Comparison of ENCODE assay signal across 8 mouse cellular contexts in the genomic region with DNA sequence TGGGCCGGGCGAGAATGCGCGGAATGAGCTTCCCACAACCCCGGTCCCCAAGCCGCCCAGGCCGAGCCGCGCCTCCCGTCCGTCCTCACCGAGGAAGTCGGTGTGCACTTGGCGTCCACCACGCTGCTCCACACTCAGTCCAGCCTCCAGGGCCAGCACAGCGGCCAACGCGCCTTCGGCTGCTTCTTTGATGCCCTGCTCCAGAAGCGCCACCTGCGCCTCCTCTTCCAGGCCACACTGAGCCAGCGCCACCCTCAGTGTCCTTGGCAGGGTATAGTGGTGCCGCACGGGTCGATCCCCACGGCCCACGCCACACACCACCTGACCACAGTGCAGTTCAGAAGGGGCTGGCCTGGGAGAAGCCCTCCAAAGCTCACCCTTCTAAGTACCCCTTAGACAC. TPM values are rescaled to one million over a fixed set of nuclear protein-coding genes. Genes with fewer than 3 reads are reported as not detected.
DNase-seq lines count a peak whose midpoint lies in the region; ATAC-seq and TF ChIP-seq lines count a peak whose summit lies in the region.

No protein-coding gene starts in this region.

- DNase-seq in gastrocnemius, adult 8-10 months (ENCODE audit: low spot score in 2 of 2): peak; percentile 34 to 59
- DNase-seq in gastrocnemius, postnatal 10 days: no peak
- DNase-seq in limb, embryonic 14.5 days (ENCODE audit: low spot score): no peak
- DNase-seq in ovary, postnatal 36 days (ENCODE audit: low spot score): no peak
- no peak for DNase-seq in kidney, postnatal 10 days

- H3K4me2 ChIP-seq in limb, embryonic 14.5 days (replicated peaks; ENCODE audit: low read depth, low read length, severe bottlenecking): peak overlapping the region; percentile 94
- H3K4me2 ChIP-seq in stomach, embryonic 16.5 days (ENCODE audit: low read depth, low read length): peak overlapping the region; percentile 97

- H3K4me1 ChIP-seq in embryonic fibroblast, embryonic 13.5 days (ENCODE audit: control insufficient read depth, insufficient read depth, low read length): peaks cover 2% of the 10 kb centered on the region; the same call in 1 of the 2 replicates
- peaks cover 13% of the 10 kb centered on the region for H3K4me1 ChIP-seq in limb, embryonic 14.5 days (ENCODE audit: control insufficient read depth, insufficient read depth, low read length)
- peaks cover 12% of the 10 kb centered on the region; the same call in 1 of the 2 replicates for H3K4me1 ChIP-seq in stomach, embryonic 16.5 days (ENCODE audit: control insufficient read depth, insufficient read depth, low read length)

- peak overlapping the region; percentile 86 for H3K9ac ChIP-seq in limb, embryonic 14.5 days (ENCODE audit: low read depth, low read length, severe bottlenecking)
- H3K9ac ChIP-seq in stomach, embryonic 16.5 days (ENCODE audit: low read length): peak overlapping the region; percentile 90

- H3K4me3 ChIP-seq in embryonic fibroblast, embryonic 13.5 days (ENCODE audit: insufficient read depth, low read length): peak overlapping the region; percentile 3
- H3K4me3 ChIP-seq in limb, embryonic 14.5 days (replicated peaks; ENCODE audit: low read length): peak overlapping the region; percentile 50
- H3K4me3 ChIP-seq in stomach, embryonic 16.5 days (replicated peaks; ENCODE audit: low read length): peak overlapping the region; percentile 53

- H3K36me3 ChIP-seq in limb, embryonic 14.5 days (ENCODE audit: control insufficient read depth, insufficient read depth, low read length): no peaks in the 10 kb centered on the region
- no peaks in the 10 kb centered on the region for H3K36me3 ChIP-seq in stomach, embryonic 16.5 days (ENCODE audit: control insufficient read depth, insufficient read depth, low read length)

- WGBS in limb, embryonic 14.5 days: 12% methylated on average over 24 of the region's 27 CpGs
- 6% methylated on average over 27 of the region's 27 CpGs for WGBS in stomach, embryonic 16.5 days

- no peak for TF ChIP-seq POLR2A in embryonic fibroblast, embryonic 13.5 days (IDR thresholded peaks at IDR 0.05; ENCODE audit: low read depth, low read length)
- TF ChIP-seq POLR2A in limb, embryonic 14.5 days (IDR thresholded peaks at IDR 0.05; ENCODE audit: borderline replicate concordance, extremely low read depth, insufficient read depth, insufficient read length): no peak

- no peak for TF ChIP-seq CTCF in embryonic fibroblast, embryonic 13.5 days (IDR thresholded peaks at IDR 0.05; ENCODE audit: borderline replicate concordance, insufficient read depth, low read length)

- peak; percentile 15 for ATAC-seq in CD4-positive, CD25-positive, alpha-beta regulatory T cell, adult 4 months
- peak; percentile 42 for ATAC-seq in limb, embryonic 14.5 days (ENCODE audit: low FRiP score, low read depth)
- ATAC-seq in stomach, embryonic 16.5 days (ENCODE audit: insufficient read depth, low FRiP score): no peak; the same call in 1 of the 2 replicates

- H3K9me3 ChIP-seq in limb, embryonic 14.5 days (ENCODE audit: control insufficient read depth, low read length): no peaks in the 10 kb centered on the region
- no peaks in the 10 kb centered on the region for H3K9me3 ChIP-seq in stomach, embryonic 16.5 days (replicated peaks; ENCODE audit: control insufficient read depth, low read length)

- H3K27me3 ChIP-seq in limb, embryonic 14.5 days (ENCODE audit: control insufficient read depth, insufficient read depth, low read length): no peaks in the 10 kb centered on the region
- H3K27me3 ChIP-seq in stomach, embryonic 16.5 days (ENCODE audit: control insufficient read depth, insufficient read depth, low read length): no peaks in the 10 kb centered on the region

- H3K27ac ChIP-seq in embryonic fibroblast, embryonic 13.5 days (ENCODE audit: insufficient read depth, low read length): peak overlapping the region; percentile 22
- peak overlapping the region; percentile 85 for H3K27ac ChIP-seq in limb, embryonic 14.5 days (replicated peaks; ENCODE audit: low read depth, low read length)
- peak overlapping the region; percentile 93 for H3K27ac ChIP-seq in stomach, embryonic 16.5 days (ENCODE audit: low read length)

RNA-seq across cellular contexts. Expression of gene Carns1, which starts 5.5 kb away (rescaled TPM):
- total RNA-seq in gastrocnemius, adult 8-10 months (2022): 10 to 100 TPM; 23.8 to 33.0 (median 24.9) TPM
- total RNA-seq in gastrocnemius, postnatal 10 days (2021): 10 to 100 TPM; 33.1 to 47.1 TPM
- polyA plus RNA-seq in CD4-positive, CD25-positive, alpha-beta regulatory T cell, adult 4 months (2017; shearing (Covaris generic)): 10 to 100 TPM in 1 of 2 experiments, 1 to 10 TPM in 1; 9.4 to 11.9 TPM
- 3.3 and 4.4 TPM in 2 replicates for polyA plus RNA-seq in embryonic fibroblast, embryonic 13.5 days (2011; ENCODE audit: insufficient read length, low read depth, missing spikeins)
- 2.6 and 5.6 TPM in 2 replicates for polyA plus RNA-seq in limb, embryonic 14.5 days (2012; rRNA removed)
- polyA plus RNA-seq in limb, embryonic 14.5 days (2014; fragmentation: Nextera tagmentation; extraction: Ambion mirVana): 1.4 and 1.8 TPM in 2 replicates
- polyA plus RNA-seq in stomach, embryonic 16.5 days (2015; fragmentation: Nextera tagmentation; extraction: Ambion mirVana): 1.8 and 3.1 TPM in 2 replicates

RNA-seq across cellular contexts. Expression of gene Rps6kb2, which starts 6.7 kb away (rescaled TPM):
- 10 to 100 TPM; 18.6 to 28.4 (median 25.7) TPM for total RNA-seq in gastrocnemius, adult 8-10 months (2022)
- 10 to 100 TPM; 25.3 to 30.9 TPM for total RNA-seq in gastrocnemius, postnatal 10 days (2021)
- 10 to 100 TPM; 31.7 to 39.0 TPM for polyA plus RNA-seq in CD4-positive, CD25-positive, alpha-beta regulatory T cell, adult 4 months (2017; shearing (Covaris generic))
- 18.7 and 35.9 TPM in 2 replicates for polyA plus RNA-seq in embryonic fibroblast, embryonic 13.5 days (2011; ENCODE audit: insufficient read length, low read depth, missing spikeins)
- 76.4 and 85.1 TPM in 2 replicates for polyA plus RNA-seq in limb, embryonic 14.5 days (2012; rRNA removed)
- 43.0 and 47.2 TPM in 2 replicates for polyA plus RNA-seq in limb, embryonic 14.5 days (2014; fragmentation: Nextera tagmentation; extraction: Ambion mirVana)
- polyA plus RNA-seq in stomach, embryonic 16.5 days (2015; fragmentation: Nextera tagmentation; extraction: Ambion mirVana): 50.2 and 60.4 TPM in 2 replicates

RNA-seq across cellular contexts. Expression of gene Ptprcap, which starts 16.4 kb away (rescaled TPM):
- under 1 TPM in 2 of 4 experiments, not detected in 2; 0.27 to 0.38 TPM for total RNA-seq in gastrocnemius, adult 8-10 months (2022)
- 1 to 10 TPM in 1 of 2 experiments, under 1 TPM in 1; 0.49 to 2.0 TPM for total RNA-seq in gastrocnemius, postnatal 10 days (2021)
- polyA plus RNA-seq in CD4-positive, CD25-positive, alpha-beta regulatory T cell, adult 4 months (2017; shearing (Covaris generic)): 100 to 1,000 TPM; 836 to 870 TPM
- 0.50 TPM in 1 of 2 replicates, not detected in the other for polyA plus RNA-seq in embryonic fibroblast, embryonic 13.5 days (2011; ENCODE audit: insufficient read length, low read depth, missing spikeins)
- 7.0 and 8.9 TPM in 2 replicates for polyA plus RNA-seq in limb, embryonic 14.5 days (2012; rRNA removed)
- 7.8 and 8.9 TPM in 2 replicates for polyA plus RNA-seq in limb, embryonic 14.5 days (2014; fragmentation: Nextera tagmentation; extraction: Ambion mirVana)
- polyA plus RNA-seq in stomach, embryonic 16.5 days (2015; fragmentation: Nextera tagmentation; extraction: Ambion mirVana): 5.8 and 6.2 TPM in 2 replicates

RNA-seq across cellular contexts. Expression of gene Tbc1d10c, which starts 21.3 kb away (rescaled TPM):
- total RNA-seq in gastrocnemius, adult 8-10 months (2022): 1 to 10 TPM; 6.6 to 8.6 (median 7.9) TPM
- total RNA-seq in gastrocnemius, postnatal 10 days (2021): 1 to 10 TPM; 3.2 to 3.8 TPM
- polyA plus RNA-seq in CD4-positive, CD25-positive, alpha-beta regulatory T cell, adult 4 months (2017; shearing (Covaris generic)): 100 to 1,000 TPM; 594 to 924 TPM
- 0.25 and 0.42 TPM in 2 replicates for polyA plus RNA-seq in embryonic fibroblast, embryonic 13.5 days (2011; ENCODE audit: insufficient read length, low read depth, missing spikeins)
- polyA plus RNA-seq in limb, embryonic 14.5 days (2012; rRNA removed): 4.5 and 5.8 TPM in 2 replicates
- polyA plus RNA-seq in limb, embryonic 14.5 days (2014; fragmentation: Nextera tagmentation; extraction: Ambion mirVana): 3.5 and 3.9 TPM in 2 replicates
- 3.6 and 3.8 TPM in 2 replicates for polyA plus RNA-seq in stomach, embryonic 16.5 days (2015; fragmentation: Nextera tagmentation; extraction: Ambion mirVana)

RNA-seq across cellular contexts. Expression of gene Coro1b, which starts 21.4 kb away (rescaled TPM):
- 10 to 100 TPM; 10.4 to 13.2 (median 11.6) TPM for total RNA-seq in gastrocnemius, adult 8-10 months (2022)
- 10 to 100 TPM; 41.1 to 48.6 TPM for total RNA-seq in gastrocnemius, postnatal 10 days (2021)
- 100 to 1,000 TPM; 236 to 310 TPM for polyA plus RNA-seq in CD4-positive, CD25-positive, alpha-beta regulatory T cell, adult 4 months (2017; shearing (Covaris generic))
- polyA plus RNA-seq in embryonic fibroblast, embryonic 13.5 days (2011; ENCODE audit: insufficient read length, low read depth, missing spikeins): 143 and 179 TPM in 2 replicates
- 229 and 261 TPM in 2 replicates for polyA plus RNA-seq in limb, embryonic 14.5 days (2012; rRNA removed)
- polyA plus RNA-seq in limb, embryonic 14.5 days (2014; fragmentation: Nextera tagmentation; extraction: Ambion mirVana): 148 and 153 TPM in 2 replicates
- polyA plus RNA-seq in stomach, embryonic 16.5 days (2015; fragmentation: Nextera tagmentation; extraction: Ambion mirVana): 176 and 182 TPM in 2 replicates

Comparison
In these comparisons a context has a peak if more than half of its experiments do, and no peak if none do; other contexts are left out.
1. DNase-seq: peak in gastrocnemius, adult 8-10 months (2 of 2); none in gastrocnemius, postnatal 10 days (single experiment), limb, embryonic 14.5 days (single experiment), ovary, postnatal 36 days (single experiment) and kidney, postnatal 10 days (single experiment).
2. H3K27ac ChIP-seq: peak in every context shown above with its lines; median percentile 93 in stomach, embryonic 16.5 days; 85 in limb, embryonic 14.5 days; 22 in embryonic fibroblast, embryonic 13.5 days.
3. H3K4me3 ChIP-seq: peak in every context shown above with its lines; median percentile 53 in stomach, embryonic 16.5 days; 50 in limb, embryonic 14.5 days; 3 in embryonic fibroblast, embryonic 13.5 days.
4. RNA of gene Ptprcap, which starts 16.4 kb away (polyA plus RNA-seq): 836 to 870 TPM in CD4-positive, CD25-positive, alpha-beta regulatory T cell, adult 4 months; 7.0 to 8.9 TPM in limb, embryonic 14.5 days, 5.8 to 6.2 TPM in stomach, embryonic 16.5 days and 0.50 TPM in embryonic fibroblast, embryonic 13.5 days; every median in the first group is over 10 times any median in the second.